Mouse (Mus musculus): Measurements from ENCODE around the gene Nacad. TPM values are rescaled to one million over a fixed set of nuclear protein-coding genes. Genes with fewer than 3 reads are reported as not detected.

The Nacad gene
- polyA plus RNA-seq, 1 experiment from 2014 or later: 100.0 TPM

DNA sequence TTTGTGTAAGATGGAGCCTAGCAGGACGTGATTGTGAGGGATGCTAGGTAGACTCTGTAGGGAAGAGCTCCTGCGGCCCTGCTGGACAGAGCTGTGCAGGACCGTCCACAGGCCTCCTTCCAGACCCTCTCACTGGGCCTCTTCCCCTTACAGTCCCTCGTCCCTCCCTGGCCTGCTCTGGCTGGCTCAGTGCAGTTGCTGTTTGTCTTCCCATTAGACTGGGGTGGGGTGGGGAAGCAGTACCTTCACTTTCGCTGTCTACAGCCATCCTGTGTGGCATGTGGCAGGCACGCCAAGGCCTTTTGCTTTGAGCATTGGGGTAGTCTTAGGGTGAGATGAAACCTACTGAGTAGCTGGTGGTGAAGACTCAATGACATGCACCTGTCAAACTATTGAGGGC, 43.5 kb downstream of the Nacad start:
- no peak overlapping the region for H3K4me3 ChIP-seq (replicated peaks; ENCODE audit: low read depth, low read length)
- ATAC-seq (ENCODE audit: low FRiP score, low TSS enrichment) (no peak), DNase-seq (no peak)
- H3K4me2 ChIP-seq (ENCODE audit: low read length): no peak overlapping the region
- WGBS: 91% methylated on average over 6 of the region's 6 CpGs
- no peak overlapping the region for H3K9ac ChIP-seq (replicated peaks; ENCODE audit: low read length)
- H3K27me3 ChIP-seq (ENCODE audit: control insufficient read depth, insufficient read depth, low read length): no peaks in the 10 kb centered on the region
- H3K36me3 ChIP-seq (ENCODE audit: control insufficient read depth, insufficient read depth, low read length): 0 out of 2 replicates have a peak, but pooled peaks cover 3% of the 10 kb centered on the region
- H3K27ac ChIP-seq (replicated peaks; ENCODE audit: low read depth, low read length): no peak overlapping the region
- H3K9me3 ChIP-seq (ENCODE audit: control insufficient read depth, low read length): no peaks in the 10 kb centered on the region
- H3K4me1 ChIP-seq (ENCODE audit: control insufficient read depth, insufficient read depth, low read length): no peaks in the 10 kb centered on the region

DNA sequence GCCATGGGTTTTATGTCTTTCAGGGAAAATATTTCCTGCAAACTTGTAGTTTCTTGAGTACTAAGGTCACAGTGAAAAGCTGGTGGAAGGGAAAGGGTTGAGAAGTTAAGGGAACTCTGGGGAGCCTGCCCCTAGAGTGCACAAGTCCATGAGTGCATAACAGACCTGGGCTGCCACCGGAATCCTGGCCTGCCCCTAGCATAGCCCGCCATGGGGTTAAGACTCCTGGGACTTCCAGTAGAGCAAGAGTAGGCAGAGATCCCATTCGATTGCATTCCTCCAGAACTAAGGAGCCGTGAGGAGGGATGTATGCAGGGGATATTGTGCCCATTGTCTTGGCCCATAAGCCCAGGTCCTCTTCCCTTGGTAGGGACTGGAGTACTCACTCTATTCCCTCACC, 44.4 kb downstream of the Nacad start:
- 95% methylated on average over 4 of the region's 4 CpGs for WGBS
- no peak for DNase-seq
- H3K4me1 ChIP-seq (ENCODE audit: control insufficient read depth, insufficient read depth, low read length): no peaks in the 10 kb centered on the region

DNA sequence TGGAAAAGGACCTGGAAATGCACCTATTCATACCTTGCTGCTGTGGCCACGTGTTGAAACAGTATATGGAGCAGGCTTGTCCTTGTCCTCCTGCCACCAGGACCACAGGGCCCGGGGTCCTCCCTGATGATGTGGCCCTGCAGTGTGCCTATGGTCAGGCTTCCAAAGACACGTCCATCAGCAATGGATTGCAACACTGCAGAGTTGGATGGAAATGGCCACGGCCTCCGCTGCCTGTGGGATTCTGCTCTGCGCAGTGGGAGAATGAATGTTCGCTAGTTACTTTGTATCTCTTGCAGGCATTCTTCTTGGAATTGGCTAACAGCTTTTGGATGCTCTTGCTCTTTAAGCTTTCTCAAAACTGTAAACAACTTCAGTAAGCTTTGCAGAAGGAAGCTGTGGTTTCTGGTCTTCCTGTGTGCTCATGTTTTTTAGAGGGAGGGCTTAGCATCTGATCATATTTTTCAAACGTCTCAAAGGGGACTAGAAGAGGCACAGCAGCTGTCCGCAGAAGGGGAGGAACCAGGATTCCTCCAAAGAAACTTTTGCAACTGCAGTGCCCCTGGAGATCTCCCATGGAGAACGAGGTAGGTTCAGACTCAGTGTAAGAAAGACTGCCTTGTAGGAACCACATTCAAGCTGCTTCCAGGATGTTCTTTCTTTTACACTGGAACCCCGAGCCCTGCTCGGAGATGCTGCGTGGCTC, 45.0 kb downstream of the Nacad start:
- Histone ChIP-seq H3K9ac (replicated peaks; ENCODE audit: low read length) (no peak overlapping the region), H3K9me3 (ENCODE audit: control insufficient read depth, low read length) (no peaks in the 10 kb centered on the region), H3K4me2 (ENCODE audit: low read length) (no peak overlapping the region), H3K27ac (replicated peaks; ENCODE audit: low read depth, low read length) (no peak overlapping the region), H3K4me1 (ENCODE audit: control insufficient read depth, insufficient read depth, low read length) (no peaks in the 10 kb centered on the region), H3K36me3 (ENCODE audit: control insufficient read depth, insufficient read depth, low read length) (0 out of 2 replicates have a peak, but pooled peaks cover 3% of the 10 kb centered on the region), H3K4me3 (replicated peaks; ENCODE audit: low read depth, low read length) (no peak overlapping the region), H3K27me3 (ENCODE audit: control insufficient read depth, insufficient read depth, low read length) (no peaks in the 10 kb centered on the region)
- ATAC-seq (ENCODE audit: low FRiP score, low TSS enrichment) (no peak), DNase-seq (no peak)
- WGBS: 90% methylated on average over 13 of the region's 13 CpGs

More for the DNA sequence above, 44.4 kb downstream of the Nacad start:
- no peaks in the 10 kb centered on the region for H3K27me3 ChIP-seq (ENCODE audit: control insufficient read depth, insufficient read depth, low read length)
- no peak overlapping the region for H3K4me3 ChIP-seq (replicated peaks; ENCODE audit: low read depth, low read length)
- H3K9ac ChIP-seq (replicated peaks; ENCODE audit: low read length): no peak overlapping the region
- H3K36me3 ChIP-seq (ENCODE audit: control insufficient read depth, insufficient read depth, low read length): 0 out of 2 replicates have a peak, but pooled peaks cover 3% of the 10 kb centered on the region
- H3K4me2 ChIP-seq (ENCODE audit: low read length): no peak overlapping the region
- H3K9me3 ChIP-seq (ENCODE audit: control insufficient read depth, low read length): no peaks in the 10 kb centered on the region
- ATAC-seq (ENCODE audit: low FRiP score, low TSS enrichment): no peak
- no peak overlapping the region for H3K27ac ChIP-seq (replicated peaks; ENCODE audit: low read depth, low read length)

DNA sequence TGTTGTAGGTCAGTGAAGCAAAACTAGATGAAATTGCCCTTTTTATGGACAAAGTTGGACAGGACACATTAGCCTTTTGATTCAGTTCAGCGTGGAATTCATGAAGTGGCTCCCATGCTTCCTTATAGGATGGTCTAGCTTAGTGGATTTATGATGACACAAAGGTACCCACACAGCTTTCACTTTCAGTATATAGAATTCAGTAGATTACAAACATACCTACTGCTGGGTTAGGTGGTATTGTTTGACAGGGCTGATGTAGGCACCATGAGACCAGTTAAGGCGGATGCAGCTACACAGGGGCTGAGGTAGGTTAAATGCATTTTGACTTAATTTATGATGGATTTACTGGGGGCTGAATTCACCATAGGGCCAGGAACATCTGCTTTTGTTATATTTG, 45.9 kb downstream of the Nacad start:
- no peak overlapping the region for H3K9ac ChIP-seq (replicated peaks; ENCODE audit: low read length)
- no peak overlapping the region for H3K4me3 ChIP-seq (replicated peaks; ENCODE audit: low read depth, low read length)
- ATAC-seq (ENCODE audit: low FRiP score, low TSS enrichment): no peak
- no peaks in the 10 kb centered on the region for H3K27me3 ChIP-seq (ENCODE audit: control insufficient read depth, insufficient read depth, low read length)
- no peak for DNase-seq
- no peaks in the 10 kb centered on the region for H3K4me1 ChIP-seq (ENCODE audit: control insufficient read depth, insufficient read depth, low read length)
- 0 out of 2 replicates have a peak, but pooled peaks cover 3% of the 10 kb centered on the region for H3K36me3 ChIP-seq (ENCODE audit: control insufficient read depth, insufficient read depth, low read length)
- WGBS: 94% methylated on average over 2 of the region's 2 CpGs
- no peaks in the 10 kb centered on the region for H3K9me3 ChIP-seq (ENCODE audit: control insufficient read depth, low read length)
- no peak overlapping the region for H3K4me2 ChIP-seq (ENCODE audit: low read length)
- no peak overlapping the region for H3K27ac ChIP-seq (replicated peaks; ENCODE audit: low read depth, low read length)

DNA sequence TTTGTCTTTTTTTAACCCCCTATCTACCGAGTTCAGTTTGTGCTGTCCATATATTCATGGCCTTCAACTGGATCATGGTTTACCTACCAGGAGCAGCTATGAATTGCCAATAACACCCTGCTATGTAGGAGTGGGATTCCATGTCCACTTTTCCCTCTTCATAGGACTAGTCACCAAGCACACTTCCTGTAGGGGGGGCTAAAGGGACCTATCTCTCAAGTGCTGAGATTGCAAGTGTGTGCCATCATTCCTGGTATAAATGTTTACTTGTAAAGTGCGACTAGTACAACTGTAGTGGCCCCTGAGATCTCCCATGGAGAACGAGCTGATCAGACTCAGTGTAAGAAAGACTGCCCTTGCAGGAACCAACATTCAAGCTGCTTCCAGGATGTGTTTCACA, 47.6 kb downstream of the Nacad start:
- no peaks in the 10 kb centered on the region for H3K9me3 ChIP-seq (ENCODE audit: control insufficient read depth, low read length)
- H3K27me3 ChIP-seq (ENCODE audit: control insufficient read depth, insufficient read depth, low read length): no peaks in the 10 kb centered on the region
- no peak overlapping the region for H3K27ac ChIP-seq (replicated peaks; ENCODE audit: low read depth, low read length)
- H3K4me2 ChIP-seq (ENCODE audit: low read length): no peak overlapping the region
- no peaks in the 10 kb centered on the region for H3K4me1 ChIP-seq (ENCODE audit: control insufficient read depth, insufficient read depth, low read length)
- ATAC-seq (ENCODE audit: low FRiP score, low TSS enrichment): no peak
- no peak overlapping the region for H3K9ac ChIP-seq (replicated peaks; ENCODE audit: low read length)
- H3K4me3 ChIP-seq (replicated peaks; ENCODE audit: low read depth, low read length): no peak overlapping the region
- H3K36me3 ChIP-seq (ENCODE audit: control insufficient read depth, insufficient read depth, low read length): no peaks in the 10 kb centered on the region
- 93% methylated on average over 3 of the region's 3 CpGs for WGBS
- no peak for DNase-seq

DNA sequence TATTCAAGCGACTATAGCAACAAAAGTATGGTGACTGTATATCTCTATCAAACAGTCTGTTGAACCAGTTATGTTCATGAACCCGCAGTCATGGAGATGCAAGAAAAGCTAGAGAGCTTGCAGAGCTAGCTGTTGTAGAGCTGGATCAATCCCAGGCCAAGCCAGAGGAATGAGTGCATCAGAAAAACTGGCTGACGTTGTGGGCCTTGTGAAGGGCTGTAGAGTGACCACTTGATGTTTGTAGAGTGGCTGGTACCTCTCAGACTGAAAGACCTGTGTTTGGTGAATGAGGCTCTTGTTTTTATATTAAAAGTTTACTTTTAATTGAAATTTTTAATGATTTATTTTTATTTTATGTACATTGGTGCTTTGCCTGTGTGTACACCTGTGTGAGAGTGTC, 55.7 kb downstream of the Nacad start:
- H3K27me3 ChIP-seq (ENCODE audit: control insufficient read depth, insufficient read depth, low read length): no peaks in the 10 kb centered on the region
- no peak for ATAC-seq (ENCODE audit: low FRiP score, low TSS enrichment)
- no peak overlapping the region for H3K4me3 ChIP-seq (replicated peaks; ENCODE audit: low read depth, low read length)
- H3K9me3 ChIP-seq (ENCODE audit: control insufficient read depth, low read length): no peaks in the 10 kb centered on the region
- no peaks in the 10 kb centered on the region for H3K36me3 ChIP-seq (ENCODE audit: control insufficient read depth, insufficient read depth, low read length)
- no peak for DNase-seq
- peaks cover 7% of the 10 kb centered on the region for H3K4me1 ChIP-seq (ENCODE audit: control insufficient read depth, insufficient read depth, low read length)
- no peak overlapping the region for H3K27ac ChIP-seq (replicated peaks; ENCODE audit: low read depth, low read length)
- H3K9ac ChIP-seq (replicated peaks; ENCODE audit: low read length): no peak overlapping the region
- 95% methylated on average over 3 of the region's 3 CpGs for WGBS
- no peak overlapping the region for H3K4me2 ChIP-seq (ENCODE audit: low read length)

DNA sequence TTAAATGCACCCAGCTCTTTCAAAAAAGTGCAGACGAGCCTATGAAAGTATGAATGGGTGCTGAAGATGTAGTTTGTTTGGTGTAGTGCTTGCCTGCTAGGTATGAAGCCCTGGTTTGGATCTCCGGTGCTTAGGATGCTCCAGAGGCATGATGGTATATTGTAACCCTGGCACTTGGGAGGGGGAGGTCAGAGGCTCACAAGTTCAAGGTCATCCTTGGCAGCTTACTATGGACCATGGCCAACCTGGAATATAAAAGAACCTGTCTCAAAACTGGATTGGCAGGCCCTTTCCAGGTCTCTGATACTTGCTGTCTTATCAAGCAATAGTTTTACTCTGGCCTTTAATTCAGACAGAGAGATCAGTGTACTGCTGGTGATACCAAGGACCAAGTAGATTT, 56.1 kb downstream of the Nacad start:
- no peaks in the 10 kb centered on the region for H3K36me3 ChIP-seq (ENCODE audit: control insufficient read depth, insufficient read depth, low read length)
- 93% methylated on average over 2 of the region's 2 CpGs for WGBS
- DNase-seq: no peak
- no peak overlapping the region for H3K4me2 ChIP-seq (ENCODE audit: low read length)
- no peaks in the 10 kb centered on the region for H3K27me3 ChIP-seq (ENCODE audit: control insufficient read depth, insufficient read depth, low read length)
- H3K4me3 ChIP-seq (replicated peaks; ENCODE audit: low read depth, low read length): no peak overlapping the region
- no peak overlapping the region for H3K27ac ChIP-seq (replicated peaks; ENCODE audit: low read depth, low read length)
- ATAC-seq (ENCODE audit: low FRiP score, low TSS enrichment): no peak
- peaks cover 7% of the 10 kb centered on the region for H3K4me1 ChIP-seq (ENCODE audit: control insufficient read depth, insufficient read depth, low read length)
- H3K9ac ChIP-seq (replicated peaks; ENCODE audit: low read length): no peak overlapping the region
- no peaks in the 10 kb centered on the region for H3K9me3 ChIP-seq (ENCODE audit: control insufficient read depth, low read length)

Other genes starting within 250 kb of the Nacad start
- gene Zmiz2, start 217.0 kb downstream of the Nacad start, polyA plus RNA-seq (2014; fragmentation: Nextera tagmentation; extraction: Ambion mirVana): 41.6 and 42.6 TPM in 2 replicates
- gene Ppia, start 190.6 kb downstream of the Nacad start, polyA plus RNA-seq (2014; fragmentation: Nextera tagmentation; extraction: Ambion mirVana): 3,781 and 4,177 TPM in 2 replicates
- 341 and 379 TPM in 2 replicates for gene H2afv, start 161.6 kb downstream of the Nacad start, polyA plus RNA-seq (2014; fragmentation: Nextera tagmentation; extraction: Ambion mirVana)
- gene Purb, start 130.1 kb downstream of the Nacad start, polyA plus RNA-seq (2014; fragmentation: Nextera tagmentation; extraction: Ambion mirVana): 12.5 and 12.7 TPM in 2 replicates
- gene Myo1g, start 85.1 kb downstream of the Nacad start, polyA plus RNA-seq (2014; fragmentation: Nextera tagmentation; extraction: Ambion mirVana): 0.15 and 0.37 TPM in 2 replicates
- gene Ccm2, start 59.2 kb downstream of the Nacad start, polyA plus RNA-seq (2014; fragmentation: Nextera tagmentation; extraction: Ambion mirVana): 73.8 and 84.3 TPM in 2 replicates
- 28.1 and 30.2 TPM in 2 replicates for gene Tbrg4, start 20.0 kb upstream of the Nacad start, polyA plus RNA-seq (2014; fragmentation: Nextera tagmentation; extraction: Ambion mirVana)
- gene Wap, start 32.6 kb upstream of the Nacad start, polyA plus RNA-seq (2014; fragmentation: Nextera tagmentation; extraction: Ambion mirVana): not detected in 2 replicates
- 5.9 and 7.0 TPM in 2 replicates for gene Ramp3, start 52.5 kb upstream of the Nacad start, polyA plus RNA-seq (2014; fragmentation: Nextera tagmentation; extraction: Ambion mirVana)
- gene Gm11983, start 231.6 kb upstream of the Nacad start, polyA plus RNA-seq (2014; fragmentation: Nextera tagmentation; extraction: Ambion mirVana): not detected in 2 replicates

Measured in midbrain, embryonic 14.5 days (tissue).